Mouse (Mus musculus) lung, adult 2 months (tissue): ENCODE results near the gene Pold2.

ENCODE experiments used
- CTCF ChIP-seq: fragments of 200-500 bp; IDR thresholded peaks from 2 replicates; pipeline ENCODE4 v1.5.1; 2011; ENCODE audit warnings: mild to moderate bottlenecking, low read length, control low read depth; ENCODE audit not compliant: insufficient read depth
- POLR2A ChIP-seq: fragments of 200-500 bp; IDR thresholded peaks from 2 replicates; pipeline ENCODE4 v1.6.1; 2011; ENCODE audit warnings: low read depth, mild to moderate bottlenecking, control low read depth, low read length, borderline replicate concordance; ENCODE audit errors: extremely low read depth

GRCm38 (mm10) chr11:5877421-5877820 lies 671 bp downstream of the Pold2 start:
- TF ChIP-seq POLR2A, result no peak
- TF ChIP-seq CTCF, result no peak
